Mouse (Mus musculus) adipocyte (in vitro differentiated cells): ENCODE data around the gene Zfp408.
A peak's percentile ranks its signal among the peaks of the same experiment; 100 is the strongest.

Experiments used
- DNase-seq: peaks from one replicate; pipeline ENCODE4 v3.0.0-alpha.2; 2016; ENCODE audit warnings: low spot score

Zfp408 gene

GRCm38 (mm10) chr2:91649553-91650359 is at the start of gene Zfp408, which contains the start of gene Arhgap1:
Zfp408 (minus strand) TSS chr2:91649791.
Arhgap1 (plus strand) TSS chr2:91649860.
- DNase-seq = peak; percentile 100

- peak; percentile 19 for DNase-seq
These were observed 49.6 kb upstream of the Zfp408 start for GRCm38 (mm10) chr2:91699225-91699624.

- peak; percentile 73 for DNase-seq
These were observed 46.6 kb upstream of the Zfp408 start for GRCm38 (mm10) chr2:91696225-91696590.

GRCm38 (mm10) chr2:91695436-91696224 is 46.0 kb upstream of the Zfp408 start:
- peak; percentile 72 for DNase-seq

GRCm38 (mm10) chr2:91689452-91689851 is 39.9 kb upstream of the Zfp408 start:
- DNase-seq = no peak

GRCm38 (mm10) chr2:91683919-91684318 is 34.3 kb upstream of the Zfp408 start:
- DNase-seq = no peak

- DNase-seq = peak; percentile 75
These were observed 33.3 kb upstream of the Zfp408 start for GRCm38 (mm10) chr2:91682850-91683249.

GRCm38 (mm10) chr2:91676961-91677360 is 27.4 kb upstream of the Zfp408 start:
- no peak for DNase-seq

GRCm38 (mm10) chr2:91676420-91676819 is 26.8 kb upstream of the Zfp408 start:
- DNase-seq = no peak

GRCm38 (mm10) chr2:91674895-91675294 is 25.3 kb upstream of the Zfp408 start:
- no peak for DNase-seq

- peak; percentile 42 for DNase-seq
These were observed 24.0 kb upstream of the Zfp408 start for GRCm38 (mm10) chr2:91673587-91673986.

- DNase-seq = no peak
These were observed 20.4 kb upstream of the Zfp408 start for GRCm38 (mm10) chr2:91670038-91670437.

GRCm38 (mm10) chr2:91669326-91669725 is 19.7 kb upstream of the Zfp408 start:
- DNase-seq = no peak

- DNase-seq = no peak
These were observed 18.2 kb upstream of the Zfp408 start for GRCm38 (mm10) chr2:91667747-91668146.

GRCm38 (mm10) chr2:91666386-91666910 is 16.9 kb upstream of the Zfp408 start:
- DNase-seq = no peak

GRCm38 (mm10) chr2:91664780-91665179 is 15.2 kb upstream of the Zfp408 start:
- DNase-seq = peak; percentile 69

- DNase-seq = no peak
These were observed 11.4 kb upstream of the Zfp408 start for GRCm38 (mm10) chr2:91660981-91661380.

GRCm38 (mm10) chr2:91659657-91660056 is 10.1 kb upstream of the Zfp408 start:
- no peak for DNase-seq

- no peak for DNase-seq
These were observed 7.2 kb upstream of the Zfp408 start for GRCm38 (mm10) chr2:91656774-91657173.

- DNase-seq = no peak
These were observed 6.2 kb upstream of the Zfp408 start for GRCm38 (mm10) chr2:91655827-91656226.

- DNase-seq = no peak
These were observed 5.8 kb upstream of the Zfp408 start for GRCm38 (mm10) chr2:91655388-91655787.

- DNase-seq = no peak
These were observed 3.3 kb upstream of the Zfp408 start for GRCm38 (mm10) chr2:91652863-91653262.
